Mouse (Mus musculus) neural tube, embryonic 12.5 days (tissue): ENCODE results near the gene Diras2. TPM values are rescaled to one million over a fixed set of nuclear protein-coding genes. Genes with fewer than 3 reads are reported as not detected.

Experiments used
- ATAC-seq: fragments of 200-750 bp; cut with Nextera tagmentation; 2 replicates; pipeline ENCODE4 v1.8.0; 2017; ENCODE audit warnings: low read depth, mild to moderate bottlenecking, moderate TSS enrichment, moderate library complexity; ENCODE audit not compliant: low FRiP score
- H3K27ac ChIP-seq: fragments of 300-500 bp; sonication (generic); 2 replicates; pipeline ENCODE4 v1.5.1; 2016
- H3K27me3 ChIP-seq: fragments of 300-500 bp; sonication (generic); replicated peaks from 2 replicates; pipeline ENCODE4 v1.6.1; 2016; ENCODE audit warnings: mild to moderate bottlenecking
- H3K36me3 ChIP-seq: fragments of 300-500 bp; sonication (generic); 2 replicates; pipeline ENCODE4 v1.6.1; 2016; ENCODE audit warnings: mild to moderate bottlenecking
- H3K4me1 ChIP-seq: fragments of 300-500 bp; sonication (generic); 2 replicates; pipeline ENCODE4 v1.6.1; 2016
- H3K4me2 ChIP-seq: fragments of 300-500 bp; sonication (generic); replicated peaks from 2 replicates; pipeline ENCODE4 v1.6.1; 2016; ENCODE audit warnings: mild to moderate bottlenecking
- H3K4me3 ChIP-seq: fragments of 300-500 bp; sonication (generic); 2 replicates; pipeline ENCODE4 v1.5.1; 2016
- H3K9ac ChIP-seq: fragments of 300-500 bp; sonication (generic); 2 replicates; pipeline ENCODE4 v1.6.1; 2016; ENCODE audit warnings: mild to moderate bottlenecking
- H3K9me3 ChIP-seq: fragments of 300-500 bp; sonication (generic); 2 replicates; pipeline ENCODE4 v1.6.1; 2016; ENCODE audit warnings: mild to moderate bottlenecking
- WGBS: fragments of 180-500 bp; shearing (Covaris S2); methylation state at CpG from one replicate; pipeline ENCODE4 v1.1.7; 2016; 5-methylcytosine and 5-hydroxymethylcytosine counted together
- polyA plus RNA-seq: library from polyadenylated mRNA; unstranded; fragments of >200 nt; fragmentation: Nextera tagmentation; extraction: Ambion mirVana; gene quantifications from 2 replicates; pipeline ENCODE4 v1.2.1, GENCODE M21; 2016

Gene Diras2
- 0.84 and 1.1 TPM in 2 replicates for polyA plus RNA-seq

GRCm38 (mm10) chr13:52531121-52531520, at the start of gene Diras2:
Diras2 (minus strand) TSS chr13:52531279.
- Histone ChIP-seq H3K27ac (no peak within 1 kb of the TSS), H3K4me1 (peaks cover 10% of the 10 kb centered on the region), H3K4me3 (peak within 1 kb of the TSS; percentile 41), H3K36me3 (no peaks in the 10 kb centered on the region), H3K9me3 (no peaks in the 10 kb centered on the region), H3K27me3 (peaks cover 10% of the 10 kb centered on the region), H3K4me2 (peak within 1 kb of the TSS; percentile 80), H3K9ac (peak within 1 kb of the TSS; percentile 61)
- WGBS, result 56% methylated on average over 9 of the region's 9 CpGs
- ATAC-seq, result no peak

GRCm38 (mm10) chr13:52578776-52579175, 47.7 kb upstream of the Diras2 start:
- Histone ChIP-seq H3K27me3 (peaks cover 13% of the 10 kb centered on the region), H3K9ac (no peak overlapping the region), H3K4me3 (no peak overlapping the region), H3K4me2 (no peak overlapping the region), H3K9me3 (no peaks in the 10 kb centered on the region), H3K36me3 (no peaks in the 10 kb centered on the region), H3K4me1 (peaks cover 9% of the 10 kb centered on the region; the same call in 1 of the 2 replicates), H3K27ac (no peak overlapping the region)
- no peak for ATAC-seq
- 70% methylated on average over 2 of the region's 2 CpGs for whole genome bisulfite sequencing

GRCm38 (mm10) chr13:52577939-52578338, 46.9 kb upstream of the Diras2 start:
- Histone ChIP-seq H3K4me3 (no peak overlapping the region), H3K9ac (no peak overlapping the region), H3K9me3 (no peaks in the 10 kb centered on the region), H3K4me2 (no peak overlapping the region), H3K27me3 (peaks cover 6% of the 10 kb centered on the region), H3K36me3 (no peaks in the 10 kb centered on the region), H3K4me1 (peaks cover 4% of the 10 kb centered on the region; the same call in 1 of the 2 replicates), H3K27ac (no peak overlapping the region)
- 38% methylated on average over 4 of the region's 4 CpGs for WGBS
- no peak for ATAC-seq

- H3K9me3 ChIP-seq, result no peaks in the 10 kb centered on the region
- no peak overlapping the region for H3K27ac ChIP-seq
- H3K4me2 ChIP-seq, result no peak overlapping the region
- no peak overlapping the region for H3K4me3 ChIP-seq
- 85% methylated on average over 3 of the region's 3 CpGs for WGBS
- ATAC-seq, result no peak
- H3K27me3 ChIP-seq, result peaks cover 1% of the 10 kb centered on the region
- H3K36me3 ChIP-seq, result no peaks in the 10 kb centered on the region
- no peak overlapping the region for H3K9ac ChIP-seq
- no peaks in the 10 kb centered on the region for H3K4me1 ChIP-seq
Observed at GRCm38 (mm10) chr13:52577326-52577920, 46.3 kb upstream of the Diras2 start.

- 54% methylated on average over 10 of the region's 10 CpGs for WGBS
- no peak for ATAC-seq
- H3K27me3 ChIP-seq, result no peaks in the 10 kb centered on the region
- no peaks in the 10 kb centered on the region for H3K9me3 ChIP-seq
- H3K4me2 ChIP-seq, result no peak overlapping the region
- no peak overlapping the region for H3K9ac ChIP-seq
- no peak overlapping the region for H3K27ac ChIP-seq
- no peaks in the 10 kb centered on the region for H3K36me3 ChIP-seq
- H3K4me3 ChIP-seq, result no peak overlapping the region
- H3K4me1 ChIP-seq, result no peaks in the 10 kb centered on the region
Observed at GRCm38 (mm10) chr13:52576841-52577240, 45.8 kb upstream of the Diras2 start.

- no peaks in the 10 kb centered on the region for H3K4me1 ChIP-seq
- 77% methylated on average over 7 of the region's 7 CpGs for WGBS
- no peaks in the 10 kb centered on the region for H3K36me3 ChIP-seq
- no peak overlapping the region for H3K9ac ChIP-seq
- H3K27me3 ChIP-seq, result no peaks in the 10 kb centered on the region
- H3K4me3 ChIP-seq, result no peak overlapping the region
- no peak overlapping the region for H3K27ac ChIP-seq
- H3K9me3 ChIP-seq, result no peaks in the 10 kb centered on the region
- H3K4me2 ChIP-seq, result no peak overlapping the region
- no peak for ATAC-seq
Observed at GRCm38 (mm10) chr13:52576021-52576614, 45.0 kb upstream of the Diras2 start.

GRCm38 (mm10) chr13:52575483-52575882, 44.4 kb upstream of the Diras2 start:
- Histone ChIP-seq H3K27ac (no peak overlapping the region), H3K4me1 (no peaks in the 10 kb centered on the region), H3K9me3 (no peaks in the 10 kb centered on the region), H3K4me3 (no peak overlapping the region), H3K4me2 (no peak overlapping the region), H3K36me3 (no peaks in the 10 kb centered on the region), H3K9ac (no peak overlapping the region), H3K27me3 (no peaks in the 10 kb centered on the region)
- no peak for ATAC-seq
- 82% methylated on average over 6 of the region's 6 CpGs for WGBS

GRCm38 (mm10) chr13:52574311-52574710, 43.2 kb upstream of the Diras2 start:
- no peak overlapping the region for H3K9ac ChIP-seq
- H3K27ac ChIP-seq, result no peak overlapping the region
- H3K4me1 ChIP-seq, result no peaks in the 10 kb centered on the region
- 94% methylated on average over 2 of the region's 2 CpGs for WGBS
- H3K36me3 ChIP-seq, result no peaks in the 10 kb centered on the region
- no peak for ATAC-seq
- H3K27me3 ChIP-seq, result no peaks in the 10 kb centered on the region
- H3K4me2 ChIP-seq, result no peak overlapping the region
- no peak overlapping the region for H3K4me3 ChIP-seq
- H3K9me3 ChIP-seq, result no peaks in the 10 kb centered on the region

GRCm38 (mm10) chr13:52572451-52573446, 41.7 kb upstream of the Diras2 start:
- Histone ChIP-seq H3K9me3 (no peaks in the 10 kb centered on the region), H3K4me2 (no peak overlapping the region), H3K4me1 (no peaks in the 10 kb centered on the region), H3K9ac (no peak overlapping the region), H3K27ac (no peak overlapping the region), H3K27me3 (no peaks in the 10 kb centered on the region), H3K4me3 (no peak overlapping the region), H3K36me3 (no peaks in the 10 kb centered on the region)
- 79% methylated on average over 9 of the region's 9 CpGs for WGBS
- ATAC-seq, result no peak

- no peak overlapping the region for H3K4me2 ChIP-seq
- H3K9ac ChIP-seq, result no peak overlapping the region
- no peaks in the 10 kb centered on the region for H3K4me1 ChIP-seq
- no peaks in the 10 kb centered on the region for H3K36me3 ChIP-seq
- no peaks in the 10 kb centered on the region for H3K27me3 ChIP-seq
- WGBS, result 84% methylated on average over 11 of the region's 11 CpGs
- no peak for ATAC-seq
- no peak overlapping the region for H3K4me3 ChIP-seq
- no peak overlapping the region for H3K27ac ChIP-seq
- no peaks in the 10 kb centered on the region for H3K9me3 ChIP-seq
Observed at GRCm38 (mm10) chr13:52571591-52572384, 40.7 kb upstream of the Diras2 start.

- ATAC-seq, result no peak
- Histone ChIP-seq H3K27ac (no peak overlapping the region), H3K27me3 (no peaks in the 10 kb centered on the region), H3K9me3 (no peaks in the 10 kb centered on the region), H3K4me3 (no peak overlapping the region), H3K4me2 (no peak overlapping the region), H3K4me1 (no peaks in the 10 kb centered on the region), H3K36me3 (no peaks in the 10 kb centered on the region), H3K9ac (no peak overlapping the region)
- WGBS, result 92% methylated on average over 9 of the region's 9 CpGs
Observed at GRCm38 (mm10) chr13:52570276-52570675, 39.2 kb upstream of the Diras2 start.
